Mouse (Mus musculus) G1E (cell line): ENCODE data around the gene Pde3a.

Source experiments
- CTCF ChIP-seq: IDR thresholded peaks from 2 replicates; pipeline ENCODE4 v1.5.1; 2012; ENCODE audit warnings: low read depth, low read length, inconsistent platforms, mixed read lengths
- GATA2 ChIP-seq: IDR thresholded peaks from 2 replicates; pipeline ENCODE4 v1.6.1; 2012; ENCODE audit warnings: low read depth, low read length, inconsistent platforms, borderline replicate concordance

DNA sequence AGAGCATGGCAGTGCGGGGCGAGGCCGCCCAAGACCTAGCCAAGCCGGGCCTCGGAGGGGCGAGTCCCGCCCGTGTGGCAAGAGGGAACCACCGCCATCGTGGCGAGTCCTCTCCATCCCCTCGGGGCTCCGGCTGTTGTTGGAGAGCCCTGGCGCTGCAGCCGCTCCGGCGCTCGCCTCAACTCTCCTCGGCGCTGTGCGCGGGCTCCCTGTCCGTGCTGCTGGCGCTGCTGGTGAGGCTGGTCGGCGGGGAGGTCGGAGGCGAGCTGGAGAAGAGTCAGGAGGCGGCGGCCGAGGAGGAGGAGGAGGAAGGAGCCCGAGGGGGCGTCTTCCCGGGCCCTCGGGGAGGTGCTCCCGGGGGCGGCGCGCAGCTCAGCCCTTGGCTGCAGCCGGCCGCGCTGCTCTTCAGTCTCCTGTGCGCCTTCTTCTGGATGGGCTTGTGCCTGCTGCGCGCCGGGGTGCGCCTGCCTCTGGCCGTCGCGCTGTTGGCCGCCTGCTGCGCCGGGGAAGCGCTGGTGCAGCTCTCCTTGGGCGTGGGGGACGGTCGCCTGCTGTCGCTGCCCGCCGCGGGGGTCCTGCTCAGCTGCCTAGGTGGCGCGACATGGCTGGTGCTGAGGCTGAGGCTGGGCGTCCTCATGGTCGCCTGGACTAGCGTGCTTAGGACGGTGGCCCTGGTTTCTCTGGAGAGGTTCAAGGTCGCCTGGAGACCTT lies 671 bp downstream of the Pde3a start:
- TF ChIP-seq CTCF (no peak), GATA2 (no peak)
